Mouse (Mus musculus): ENCODE measurements at regions not wholly inside any gene's neighbourhood (a gene's known extent, or its start where the extent isn't known, plus 50 kb on each side); places are given as distances from the start of the nearest gene placed in this dataset.

DNA sequence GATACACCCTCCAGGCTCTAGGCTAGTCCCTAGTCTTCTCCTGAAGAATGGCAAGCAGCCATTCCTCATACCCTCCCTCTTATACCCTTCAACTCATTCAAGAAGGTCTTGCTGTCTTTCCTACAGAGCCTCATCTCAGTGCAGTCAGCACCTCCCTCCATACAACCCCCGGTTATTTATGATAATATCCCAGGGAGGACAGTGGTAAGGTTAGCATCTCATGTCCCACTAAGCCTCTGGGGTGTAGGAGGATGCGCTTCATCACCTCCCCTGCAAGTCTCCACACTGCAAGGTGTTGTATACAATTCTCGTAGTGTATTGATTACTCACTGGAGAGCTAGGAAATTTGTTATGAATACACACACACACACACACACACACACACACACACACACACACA, 80.2 kb upstream of the Shisa6 start:
- no peak for DNase-seq (ENCODE audit: low read depth, low spot score)

- DNase-seq (ENCODE audit: low read depth, low spot score): no peak
Observed at GRCm38 (mm10) chr11:66606646-66607045, 80.9 kb upstream of the Shisa6 start.

- no peak for DNase-seq (ENCODE audit: low read depth, low spot score)
Observed at GRCm38 (mm10) chr11:66609733-66610132, 84.0 kb upstream of the Shisa6 start.

DNA sequence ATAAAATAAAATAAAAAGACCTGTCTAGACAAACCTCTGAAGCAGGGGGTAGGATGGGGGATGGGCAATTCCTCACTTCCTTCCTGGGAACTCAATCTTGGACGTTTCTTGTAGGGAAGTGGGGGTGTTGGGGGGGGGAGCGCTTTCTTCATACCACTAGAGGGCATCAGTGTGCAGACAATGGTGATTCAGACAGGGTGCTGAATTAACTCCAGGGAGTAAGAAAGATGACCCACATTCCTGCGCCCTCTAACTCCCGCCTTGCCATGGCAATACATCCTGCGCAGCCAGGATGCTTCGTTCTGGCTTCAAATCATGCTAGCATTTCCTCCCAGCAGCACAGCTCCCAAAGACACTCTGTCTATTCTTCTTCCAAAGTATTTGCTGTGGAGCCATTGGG, 87.4 kb upstream of the Shisa6 start:
- DNase-seq (ENCODE audit: low read depth, low spot score): peak; percentile 56

DNA sequence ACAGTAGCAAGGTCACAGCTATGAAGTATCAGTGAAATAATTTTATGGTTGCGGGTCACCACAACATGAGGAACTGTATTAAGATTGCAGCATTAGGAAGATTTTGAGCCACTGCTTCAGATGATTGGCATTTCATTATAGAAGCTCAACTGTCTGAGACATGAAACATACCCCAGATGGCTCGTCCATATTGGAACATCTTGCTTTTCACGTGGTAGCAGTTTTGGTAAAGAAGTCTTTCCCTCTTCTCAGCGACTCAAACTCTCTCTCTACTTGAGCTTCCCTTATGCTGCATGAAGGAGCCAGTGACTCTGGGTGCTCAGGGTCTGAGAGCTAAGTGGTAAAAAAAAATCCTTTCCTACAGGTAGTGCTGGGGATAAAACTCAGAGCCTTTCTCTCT, 99.7 kb upstream of the Shisa6 start:
- no peak for DNase-seq (ENCODE audit: low read depth, low spot score)

DNA sequence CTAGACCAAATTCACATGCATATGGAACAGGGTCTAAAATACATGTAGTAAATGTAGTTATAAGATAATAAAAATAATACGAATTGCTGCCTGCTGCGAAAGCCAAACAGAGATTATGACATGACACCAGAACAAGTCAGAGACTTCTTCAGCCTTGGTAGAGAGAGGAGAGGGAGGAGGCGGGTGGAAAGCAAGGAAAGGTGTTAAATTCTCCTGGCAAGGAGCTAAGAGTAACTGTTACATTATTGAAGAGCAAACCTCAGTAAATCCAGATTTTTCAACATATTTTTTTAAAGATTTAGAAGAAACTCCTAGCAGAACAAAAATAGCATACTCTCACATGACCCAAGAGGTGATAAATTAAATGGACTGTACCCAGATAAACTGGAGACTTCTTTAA, 131.0 kb upstream of the Shisa6 start:
- no peak for DNase-seq (ENCODE audit: low read depth, low spot score)

GRCm38 (mm10) chr11:66674581-66674980, 148.8 kb upstream of the Shisa6 start:
- no peak for DNase-seq (ENCODE audit: low read depth, low spot score)

GRCm38 (mm10) chr11:66680057-66680621, 154.4 kb upstream of the Shisa6 start:
- no peak for DNase-seq (ENCODE audit: low read depth, low spot score)

DNA sequence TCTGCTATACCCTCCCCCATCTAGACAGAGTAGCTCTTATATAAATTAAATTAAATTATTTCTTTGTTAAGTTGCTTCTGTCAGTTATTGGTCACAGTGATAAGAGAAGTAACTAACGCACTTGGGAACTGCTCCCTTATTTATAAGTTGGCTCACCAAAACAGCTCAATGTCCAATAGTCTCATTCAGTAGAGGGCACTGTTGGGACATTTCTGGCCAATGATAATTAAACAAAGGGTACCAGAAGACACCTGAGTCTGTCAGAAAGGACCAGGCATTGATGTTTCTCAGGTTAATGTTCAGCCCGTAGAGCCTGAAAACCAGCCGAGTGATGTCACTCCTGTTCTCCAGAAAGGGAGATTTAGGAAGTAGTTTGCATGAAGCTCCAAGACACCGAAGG, 156.1 kb upstream of the Shisa6 start:
- no peak for DNase-seq (ENCODE audit: low read depth, low spot score)

GRCm38 (mm10) chr11:66684181-66684580, 158.4 kb upstream of the Shisa6 start:
- no peak for DNase-seq (ENCODE audit: low read depth, low spot score)

- DNase-seq (ENCODE audit: low read depth, low spot score): peak; percentile 7
Observed at GRCm38 (mm10) chr11:66694651-66695266, 169.0 kb upstream of the Shisa6 start.

DNA sequence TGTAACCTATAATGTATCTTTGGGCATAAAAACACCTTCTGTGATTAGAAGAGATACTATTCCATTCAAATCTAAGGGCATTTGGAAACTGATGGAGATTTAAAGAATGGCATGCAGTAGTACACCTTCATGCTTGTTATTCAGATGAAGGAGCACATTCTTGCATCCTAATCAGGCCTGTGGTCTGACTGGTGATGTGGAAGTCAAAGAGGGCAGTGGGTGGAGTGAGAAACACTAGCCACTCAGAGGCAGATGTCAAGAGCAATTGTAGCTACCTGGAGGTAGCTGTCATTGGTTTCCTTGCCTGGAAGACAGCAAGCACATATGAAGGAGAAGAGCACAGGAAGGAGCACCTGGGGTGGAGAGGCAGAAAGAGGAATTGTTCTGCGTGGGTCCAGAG, 171.0 kb upstream of the Shisa6 start:
- DNase-seq (ENCODE audit: low read depth, low spot score): peak; percentile 78

- DNase-seq (ENCODE audit: low read depth, low spot score): no peak
Observed at GRCm38 (mm10) chr11:66745479-66745878, 166.3 kb upstream of the Pirt start.

GRCm38 (mm10) chr11:66789997-66790396, 121.8 kb upstream of the Pirt start:
- DNase-seq (ENCODE audit: low read depth, low spot score): no peak

- DNase-seq (ENCODE audit: low read depth, low spot score): no peak
Observed at GRCm38 (mm10) chr11:66806887-66807286, 104.9 kb upstream of the Pirt start.

DNA sequence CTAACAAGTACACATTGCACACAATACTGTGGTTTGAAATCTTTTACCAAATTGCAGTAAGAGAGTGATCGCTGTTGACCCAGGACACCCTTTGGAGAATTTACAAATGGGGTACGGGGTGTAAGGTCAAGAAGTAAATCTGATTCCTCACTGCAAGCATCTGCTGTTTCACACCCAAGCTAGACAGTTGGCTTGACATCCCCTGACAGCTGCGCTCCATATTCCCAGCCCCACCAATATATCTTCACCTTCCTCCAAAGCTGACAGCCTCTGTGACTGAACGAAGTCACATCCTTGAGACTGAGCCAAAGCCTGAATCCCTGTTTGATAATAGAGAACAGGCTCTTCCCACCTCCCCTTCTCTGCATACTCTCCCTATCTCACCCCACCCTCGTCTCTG, 98.5 kb upstream of the Pirt start:
- no peak for DNase-seq (ENCODE audit: low read depth, low spot score)

- DNase-seq (ENCODE audit: low read depth, low spot score): no peak
Observed at GRCm38 (mm10) chr11:66813731-66814130, 98.0 kb upstream of the Pirt start.

- no peak for DNase-seq (ENCODE audit: low read depth, low spot score)
Observed at GRCm38 (mm10) chr11:66835864-66836263, 75.9 kb upstream of the Pirt start.

GRCm38 (mm10) chr11:66836633-66837380, 75.0 kb upstream of the Pirt start:
- no peak for DNase-seq (ENCODE audit: low read depth, low spot score)

DNA sequence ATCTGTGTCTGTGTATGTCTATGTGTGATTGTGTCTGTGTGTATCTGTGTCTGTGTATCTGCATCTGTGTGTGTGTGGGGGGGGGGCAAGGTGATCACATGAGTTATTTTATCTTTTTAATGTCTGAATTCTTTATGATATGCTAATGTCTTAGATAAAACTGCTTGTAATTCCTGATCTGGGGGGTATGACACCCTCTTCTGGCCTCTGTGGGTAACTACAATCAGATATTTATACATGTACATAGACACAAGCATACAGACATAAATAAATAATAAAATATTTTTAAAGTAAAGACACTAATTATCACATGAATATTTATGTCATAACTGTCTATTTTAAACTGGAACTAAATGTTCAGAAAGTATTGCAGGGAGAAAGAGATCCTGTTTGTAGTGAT, 66.5 kb upstream of the Pirt start:
- no peak for DNase-seq (ENCODE audit: low read depth, low spot score)

- no peak for DNase-seq (ENCODE audit: low read depth, low spot score)
Observed at GRCm38 (mm10) chr11:66846043-66846775, 65.6 kb upstream of the Pirt start.
